Mouse (Mus musculus): Measurements from ENCODE around the gene Klc1. TPM values are rescaled to one million over a fixed set of nuclear protein-coding genes. Genes with fewer than 3 reads are reported as not detected.

Klc1 gene
- polyA plus RNA-seq, 1 experiment from 2014 or later = 391 TPM

- Histone ChIP-seq H3K4me2 (ENCODE audit: low read length) (no peak overlapping the region), H3K9ac (ENCODE audit: low read length) (no peak overlapping the region), H3K27me3 (replicated peaks; ENCODE audit: control insufficient read depth, insufficient read depth, low read length) (no peaks in the 10 kb centered on the region), H3K9me3 (replicated peaks; ENCODE audit: control insufficient read depth, low read length) (no peaks in the 10 kb centered on the region), H3K4me1 (ENCODE audit: control insufficient read depth, insufficient read depth, low read length) (peaks cover 20% of the 10 kb centered on the region), H3K27ac (ENCODE audit: low read depth, low read length) (no peak overlapping the region; the same call in 1 of the 2 replicates), H3K4me3 (ENCODE audit: low read depth, low read length) (no peak overlapping the region), H3K36me3 (ENCODE audit: control insufficient read depth, insufficient read depth, low read length) (peaks cover 37% of the 10 kb centered on the region)
- no peak for DNase-seq (ENCODE audit: low spot score)
- WGBS = 87% methylated on average over 10 of the region's 10 CpGs
- no peak for ATAC-seq
Observed at GRCm38 (mm10) chr12:111770651-111771050, 12.0 kb downstream of the Klc1 start.

DNA sequence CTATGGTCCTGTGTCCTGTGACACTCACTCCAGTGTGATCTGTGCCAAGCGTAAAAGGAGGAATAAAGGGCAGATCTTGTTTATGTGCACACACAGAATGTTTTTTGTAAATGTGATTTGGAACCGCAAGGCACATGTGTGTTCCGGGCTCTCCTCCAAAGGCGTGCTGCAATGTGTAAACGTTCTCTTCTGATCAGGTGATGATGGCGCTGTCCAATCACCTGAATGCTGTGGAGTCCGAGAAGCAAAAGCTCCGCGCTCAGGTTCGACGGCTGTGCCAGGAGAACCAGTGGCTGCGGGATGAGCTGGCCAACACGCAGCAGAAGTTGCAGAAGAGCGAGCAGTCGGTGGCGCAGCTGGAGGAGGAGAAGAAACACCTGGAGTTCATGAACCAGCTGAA lies 15.5 kb downstream of the Klc1 start:
- Histone ChIP-seq H3K36me3 (ENCODE audit: control insufficient read depth, insufficient read depth, low read length) (peaks cover 71% of the 10 kb centered on the region), H3K27me3 (replicated peaks; ENCODE audit: control insufficient read depth, insufficient read depth, low read length) (no peaks in the 10 kb centered on the region)
- 92% methylated on average over 16 of the region's 16 CpGs for WGBS

DNA sequence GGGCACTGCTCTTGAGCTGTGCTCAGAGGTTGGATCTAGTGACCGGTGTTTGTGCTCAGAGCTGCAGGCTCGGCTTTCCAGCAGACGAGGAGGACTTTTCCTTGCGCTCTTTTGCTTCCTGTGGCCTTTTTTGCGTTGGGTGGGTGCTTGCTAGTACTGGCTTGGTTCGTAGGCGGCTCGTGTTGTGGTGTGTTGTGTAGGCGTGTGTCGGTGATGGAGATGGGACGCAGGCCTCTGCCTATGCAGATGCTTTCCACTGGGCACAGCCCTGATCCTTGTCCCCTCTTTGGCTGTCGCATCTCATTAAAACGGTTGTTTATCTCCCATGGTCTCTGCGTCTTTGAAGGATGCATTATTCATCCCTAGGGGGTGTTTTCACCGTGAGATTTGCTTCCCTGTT lies 16.2 kb downstream of the Klc1 start:
- DNase-seq (ENCODE audit: low spot score) (no peak), ATAC-seq (no peak)
- no peaks in the 10 kb centered on the region for H3K4me1 ChIP-seq (ENCODE audit: control insufficient read depth, insufficient read depth, low read length)
- no peak overlapping the region for H3K4me2 ChIP-seq (ENCODE audit: low read length)
- H3K9me3 ChIP-seq (replicated peaks; ENCODE audit: control insufficient read depth, low read length) = no peaks in the 10 kb centered on the region
- 83% methylated on average over 15 of the region's 15 CpGs for WGBS
- no peaks in the 10 kb centered on the region for H3K27me3 ChIP-seq (replicated peaks; ENCODE audit: control insufficient read depth, insufficient read depth, low read length)
- peaks cover 78% of the 10 kb centered on the region for H3K36me3 ChIP-seq (ENCODE audit: control insufficient read depth, insufficient read depth, low read length)
- no peak overlapping the region for H3K27ac ChIP-seq (ENCODE audit: low read depth, low read length)
- H3K9ac ChIP-seq (ENCODE audit: low read length) = no peak overlapping the region
- H3K4me3 ChIP-seq (ENCODE audit: low read depth, low read length) = no peak overlapping the region

More for the DNA sequence above, 15.5 kb downstream of the Klc1 start:
- H3K4me3 ChIP-seq (ENCODE audit: low read depth, low read length) = no peak overlapping the region
- no peaks in the 10 kb centered on the region for H3K9me3 ChIP-seq (replicated peaks; ENCODE audit: control insufficient read depth, low read length)
- H3K27ac ChIP-seq (ENCODE audit: low read depth, low read length) = no peak overlapping the region
- H3K4me1 ChIP-seq (ENCODE audit: control insufficient read depth, insufficient read depth, low read length) = peaks cover 6% of the 10 kb centered on the region; the same call in 1 of the 2 replicates
- no peak for ATAC-seq
- H3K9ac ChIP-seq (ENCODE audit: low read length) = no peak overlapping the region
- no peak overlapping the region for H3K4me2 ChIP-seq (ENCODE audit: low read length)
- DNase-seq (ENCODE audit: low spot score) = no peak

- H3K4me1 ChIP-seq (ENCODE audit: control insufficient read depth, insufficient read depth, low read length) = no peaks in the 10 kb centered on the region
- WGBS = 91% methylated on average over 13 of the region's 13 CpGs
- DNase-seq (ENCODE audit: low spot score) = no peak
- no peak overlapping the region for H3K4me3 ChIP-seq (ENCODE audit: low read depth, low read length)
- peaks cover 98% of the 10 kb centered on the region for H3K36me3 ChIP-seq (ENCODE audit: control insufficient read depth, insufficient read depth, low read length)
- no peak overlapping the region for H3K27ac ChIP-seq (ENCODE audit: low read depth, low read length)
- H3K9ac ChIP-seq (ENCODE audit: low read length) = no peak overlapping the region
- no peaks in the 10 kb centered on the region for H3K9me3 ChIP-seq (replicated peaks; ENCODE audit: control insufficient read depth, low read length)
- H3K4me2 ChIP-seq (ENCODE audit: low read length) = no peak overlapping the region
- ATAC-seq = no peak
- no peaks in the 10 kb centered on the region for H3K27me3 ChIP-seq (replicated peaks; ENCODE audit: control insufficient read depth, insufficient read depth, low read length)
Observed at GRCm38 (mm10) chr12:111777919-111778318, 19.3 kb downstream of the Klc1 start.

- H3K4me3 ChIP-seq (ENCODE audit: low read depth, low read length) = no peak overlapping the region
- DNase-seq (ENCODE audit: low spot score) (no peak), ATAC-seq (no peak)
- peaks cover 94% of the 10 kb centered on the region for H3K36me3 ChIP-seq (ENCODE audit: control insufficient read depth, insufficient read depth, low read length)
- H3K27me3 ChIP-seq (replicated peaks; ENCODE audit: control insufficient read depth, insufficient read depth, low read length) = no peaks in the 10 kb centered on the region
- 97% methylated on average over 1 of the region's 1 CpGs for WGBS
- H3K9ac ChIP-seq (ENCODE audit: low read length) = no peak overlapping the region
- no peaks in the 10 kb centered on the region for H3K4me1 ChIP-seq (ENCODE audit: control insufficient read depth, insufficient read depth, low read length)
- no peak overlapping the region for H3K27ac ChIP-seq (ENCODE audit: low read depth, low read length)
- H3K9me3 ChIP-seq (replicated peaks; ENCODE audit: control insufficient read depth, low read length) = no peaks in the 10 kb centered on the region
- H3K4me2 ChIP-seq (ENCODE audit: low read length) = no peak overlapping the region
Observed at GRCm38 (mm10) chr12:111779544-111779943, 20.9 kb downstream of the Klc1 start.

GRCm38 (mm10) chr12:111785174-111785573 lies 26.5 kb downstream of the Klc1 start:
- H3K27me3 ChIP-seq (replicated peaks; ENCODE audit: control insufficient read depth, insufficient read depth, low read length) = no peaks in the 10 kb centered on the region
- peaks cover 92% of the 10 kb centered on the region for H3K36me3 ChIP-seq (ENCODE audit: control insufficient read depth, insufficient read depth, low read length)
- no peak for DNase-seq (ENCODE audit: low spot score)
- no peak overlapping the region for H3K4me2 ChIP-seq (ENCODE audit: low read length)
- no peak overlapping the region for H3K4me3 ChIP-seq (ENCODE audit: low read depth, low read length)
- 77% methylated on average over 15 of the region's 15 CpGs for WGBS
- H3K9me3 ChIP-seq (replicated peaks; ENCODE audit: control insufficient read depth, low read length) = no peaks in the 10 kb centered on the region
- no peak for ATAC-seq
- no peak overlapping the region for H3K27ac ChIP-seq (ENCODE audit: low read depth, low read length)
- H3K9ac ChIP-seq (ENCODE audit: low read length) = no peak overlapping the region
- no peaks in the 10 kb centered on the region for H3K4me1 ChIP-seq (ENCODE audit: control insufficient read depth, insufficient read depth, low read length)

- ATAC-seq (no peak), DNase-seq (ENCODE audit: low spot score) (no peak)
- Histone ChIP-seq H3K27me3 (replicated peaks; ENCODE audit: control insufficient read depth, insufficient read depth, low read length) (no peaks in the 10 kb centered on the region), H3K4me1 (ENCODE audit: control insufficient read depth, insufficient read depth, low read length) (peaks cover 3% of the 10 kb centered on the region; the same call in 1 of the 2 replicates), H3K27ac (ENCODE audit: low read depth, low read length) (no peak overlapping the region), H3K4me2 (ENCODE audit: low read length) (no peak overlapping the region), H3K4me3 (ENCODE audit: low read depth, low read length) (no peak overlapping the region), H3K36me3 (ENCODE audit: control insufficient read depth, insufficient read depth, low read length) (peaks cover 92% of the 10 kb centered on the region), H3K9me3 (replicated peaks; ENCODE audit: control insufficient read depth, low read length) (no peaks in the 10 kb centered on the region), H3K9ac (ENCODE audit: low read length) (no peak overlapping the region)
- WGBS = 95% methylated on average over 6 of the region's 6 CpGs
Observed at GRCm38 (mm10) chr12:111787015-111787414, 28.4 kb downstream of the Klc1 start.

DNA sequence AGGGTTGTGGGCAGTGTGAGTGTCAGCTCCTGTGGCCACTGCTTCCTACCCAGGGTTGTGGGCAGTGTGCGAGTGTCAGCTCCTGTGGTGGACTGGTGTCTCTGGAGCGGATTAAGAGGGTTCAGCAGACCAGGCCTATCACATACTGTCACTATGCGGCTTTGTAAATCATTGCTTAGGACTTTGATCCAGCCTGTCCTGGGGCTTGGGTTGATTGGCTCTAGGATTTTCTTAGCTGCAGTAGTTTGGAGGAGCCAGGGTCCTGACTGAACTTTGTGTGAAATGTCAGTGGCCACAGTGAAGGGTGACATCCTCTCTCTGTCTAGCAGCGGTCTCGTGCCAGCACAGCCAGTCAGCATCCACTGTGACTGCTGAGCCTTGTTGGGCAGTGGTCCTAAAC lies 31.4 kb downstream of the Klc1 start:
- no peak for ATAC-seq
- no peak for DNase-seq (ENCODE audit: low spot score)
- Histone ChIP-seq H3K27me3 (replicated peaks; ENCODE audit: control insufficient read depth, insufficient read depth, low read length) (no peaks in the 10 kb centered on the region), H3K4me1 (ENCODE audit: control insufficient read depth, insufficient read depth, low read length) (peaks cover 3% of the 10 kb centered on the region; the same call in 1 of the 2 replicates), H3K4me2 (ENCODE audit: low read length) (no peak overlapping the region), H3K9me3 (replicated peaks; ENCODE audit: control insufficient read depth, low read length) (no peaks in the 10 kb centered on the region), H3K27ac (ENCODE audit: low read depth, low read length) (no peak overlapping the region), H3K9ac (ENCODE audit: low read length) (no peak overlapping the region), H3K36me3 (ENCODE audit: control insufficient read depth, insufficient read depth, low read length) (peaks cover 100% of the 10 kb centered on the region), H3K4me3 (ENCODE audit: low read depth, low read length) (no peak overlapping the region)
- 91% methylated on average over 5 of the region's 5 CpGs for WGBS

- WGBS = 95% methylated on average over 7 of the region's 7 CpGs
- peaks cover 3% of the 10 kb centered on the region; the same call in 1 of the 2 replicates for H3K4me1 ChIP-seq (ENCODE audit: control insufficient read depth, insufficient read depth, low read length)
- H3K9ac ChIP-seq (ENCODE audit: low read length) = no peak overlapping the region
- DNase-seq (ENCODE audit: low spot score) = no peak
- H3K36me3 ChIP-seq (ENCODE audit: control insufficient read depth, insufficient read depth, low read length) = peaks cover 100% of the 10 kb centered on the region
- H3K4me3 ChIP-seq (ENCODE audit: low read depth, low read length) = no peak overlapping the region
- no peaks in the 10 kb centered on the region for H3K27me3 ChIP-seq (replicated peaks; ENCODE audit: control insufficient read depth, insufficient read depth, low read length)
- no peak for ATAC-seq
- no peaks in the 10 kb centered on the region for H3K9me3 ChIP-seq (replicated peaks; ENCODE audit: control insufficient read depth, low read length)
- 0 out of 2 replicates have a peak overlapping the region, but pooled peaks have one; percentile 76 for H3K27ac ChIP-seq (ENCODE audit: low read depth, low read length)
- no peak overlapping the region for H3K4me2 ChIP-seq (ENCODE audit: low read length)
Observed at GRCm38 (mm10) chr12:111790631-111791030, 32.0 kb downstream of the Klc1 start.

All from forebrain, embryonic 14.5 days (tissue).